Mouse (Mus musculus): ENCODE measurements at regions not wholly inside any gene's neighbourhood (a gene's known extent, or its start where the extent isn't known, plus 50 kb on each side); places are given as distances from the start of the nearest gene placed in this dataset.

DNA sequence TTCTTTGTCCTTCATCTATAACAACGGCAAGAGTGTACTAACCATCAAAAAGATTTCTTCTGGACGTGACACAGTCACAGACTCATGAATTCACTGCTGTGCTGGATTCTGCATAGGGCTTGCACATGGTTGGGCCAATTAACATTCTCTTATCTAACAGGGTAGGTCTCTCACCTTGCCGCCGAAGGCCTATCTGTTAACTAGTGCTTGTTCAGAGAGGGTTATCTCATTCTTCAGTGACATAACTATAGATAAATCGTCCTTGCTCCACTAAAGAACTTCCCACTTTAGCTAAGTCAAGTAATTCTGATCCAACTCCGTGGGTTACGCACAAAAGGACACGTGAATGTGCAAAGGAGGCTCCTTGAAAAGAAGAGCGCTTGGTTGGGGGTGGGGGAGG is 899.6 kb downstream of the Basp1 start:
- H3K4me3 ChIP-seq (ENCODE audit: insufficient read depth in 1 of 2, low read depth in 1 of 2, low read length in 2 of 2, poor library complexity in 1 of 2, severe bottlenecking in 1 of 2): no peak overlapping the region
- no peaks in the 10 kb centered on the region for H3K36me3 ChIP-seq (ENCODE audit: control insufficient read depth, insufficient read depth, low read length, poor library complexity, severe bottlenecking)
- in situ Hi-C loops (cut with MboI; ENCODE audit: low sequenced_read_pairs in 2 of 2, unreplicated experiment in 2 of 2): no loop called here
- TF ChIP-seq ZC3H11A (IDR thresholded peaks at IDR 0.05; ENCODE audit: borderline replicate concordance, low read depth, low read length) (no peak), MAFK (IDR thresholded peaks at IDR 0.05; ENCODE audit: insufficient read depth, low read depth, low read length) (no peak), CHD2 (IDR thresholded peaks at IDR 0.05; ENCODE audit: low read depth, low read length) (no peak), HCFC1 (IDR thresholded peaks at IDR 0.05; ENCODE audit: borderline replicate concordance, insufficient read depth, low read length) (no peak), ZNF384 (IDR thresholded peaks at IDR 0.05; ENCODE audit: low read depth, low read length) (no peak)
- DNase-seq (ENCODE audit: low read depth, low spot score): no peak
- no peak overlapping the region for H3K9ac ChIP-seq (ENCODE audit: insufficient read depth, low read depth, low read length, poor library complexity, severe bottlenecking)
- H3K27ac ChIP-seq (ENCODE audit: insufficient read depth, low read depth, low read length, poor library complexity, severe bottlenecking): no peak overlapping the region
- H3K4me1 ChIP-seq (ENCODE audit: control insufficient read depth in 2 of 2, insufficient read depth in 2 of 2, low read length in 2 of 2, poor library complexity in 1 of 2): no peaks in the 10 kb centered on the region
- H3K9me3 ChIP-seq (ENCODE audit: control insufficient read depth, insufficient read depth, low read depth, low read length): no peaks in the 10 kb centered on the region

GRCm38 (mm10) chr15:24501907-24502559 is 911.5 kb downstream of the Basp1 start:
- Histone ChIP-seq H3K36me3 (ENCODE audit: control insufficient read depth, insufficient read depth, low read length, poor library complexity, severe bottlenecking) (no peaks in the 10 kb centered on the region), H3K4me1 (ENCODE audit: control insufficient read depth in 2 of 2, insufficient read depth in 2 of 2, low read length in 2 of 2, poor library complexity in 1 of 2) (no peaks in the 10 kb centered on the region), H3K27ac (ENCODE audit: insufficient read depth, low read depth, low read length, poor library complexity, severe bottlenecking) (no peak overlapping the region), H3K4me3 (ENCODE audit: insufficient read depth in 1 of 2, low read depth in 1 of 2, low read length in 2 of 2, poor library complexity in 1 of 2, severe bottlenecking in 1 of 2) (no peak overlapping the region), H3K9ac (ENCODE audit: insufficient read depth, low read depth, low read length, poor library complexity, severe bottlenecking) (no peak overlapping the region), H3K9me3 (ENCODE audit: control insufficient read depth, insufficient read depth, low read depth, low read length) (no peaks in the 10 kb centered on the region)
- in situ Hi-C loops (cut with MboI; ENCODE audit: low sequenced_read_pairs in 2 of 2, unreplicated experiment in 2 of 2): no loop called here
- DNase-seq (ENCODE audit: low read depth, low spot score): no peak
- TF ChIP-seq HCFC1 (IDR thresholded peaks at IDR 0.05; ENCODE audit: borderline replicate concordance, insufficient read depth, low read length) (no peak), ZNF384 (IDR thresholded peaks at IDR 0.05; ENCODE audit: low read depth, low read length) (no peak), ZC3H11A (IDR thresholded peaks at IDR 0.05; ENCODE audit: borderline replicate concordance, low read depth, low read length) (no peak), CHD2 (IDR thresholded peaks at IDR 0.05; ENCODE audit: low read depth, low read length) (no peak), MAFK (IDR thresholded peaks at IDR 0.05; ENCODE audit: insufficient read depth, low read depth, low read length) (no peak)

- TF ChIP-seq HCFC1 (IDR thresholded peaks at IDR 0.05; ENCODE audit: borderline replicate concordance, insufficient read depth, low read length): no peak
- no peak for TF ChIP-seq MAFK (IDR thresholded peaks at IDR 0.05; ENCODE audit: insufficient read depth, low read depth, low read length)
- TF ChIP-seq CHD2 (IDR thresholded peaks at IDR 0.05; ENCODE audit: low read depth, low read length): no peak
- TF ChIP-seq ZNF384 (IDR thresholded peaks at IDR 0.05; ENCODE audit: low read depth, low read length): no peak
- no peak for TF ChIP-seq ZC3H11A (IDR thresholded peaks at IDR 0.05; ENCODE audit: borderline replicate concordance, low read depth, low read length)
- no peak for DNase-seq (ENCODE audit: low read depth, low spot score)
- in situ Hi-C loops (cut with MboI; ENCODE audit: low sequenced_read_pairs in 2 of 2, unreplicated experiment in 2 of 2): no loop called here
- no peaks in the 10 kb centered on the region for H3K9me3 ChIP-seq (ENCODE audit: control insufficient read depth, insufficient read depth, low read depth, low read length)
- no peaks in the 10 kb centered on the region for H3K36me3 ChIP-seq (ENCODE audit: control insufficient read depth, insufficient read depth, low read length, poor library complexity, severe bottlenecking)
- H3K27ac ChIP-seq (ENCODE audit: insufficient read depth, low read depth, low read length, poor library complexity, severe bottlenecking): no peak overlapping the region
- H3K9ac ChIP-seq (ENCODE audit: insufficient read depth, low read depth, low read length, poor library complexity, severe bottlenecking): no peak overlapping the region
- H3K4me3 ChIP-seq (ENCODE audit: insufficient read depth in 1 of 2, low read depth in 1 of 2, low read length in 2 of 2, poor library complexity in 1 of 2, severe bottlenecking in 1 of 2): no peak overlapping the region
- no peaks in the 10 kb centered on the region for H3K4me1 ChIP-seq (ENCODE audit: control insufficient read depth in 2 of 2, insufficient read depth in 2 of 2, low read length in 2 of 2, poor library complexity in 1 of 2)
Measured at GRCm38 (mm10) chr15:24486235-24486634, 927.3 kb downstream of the Basp1 start.

GRCm38 (mm10) chr15:24468239-24468638 is 945.3 kb downstream of the Basp1 start:
- no peaks in the 10 kb centered on the region for H3K9me3 ChIP-seq (ENCODE audit: control insufficient read depth, insufficient read depth, low read depth, low read length)
- TF ChIP-seq HCFC1 (IDR thresholded peaks at IDR 0.05; ENCODE audit: borderline replicate concordance, insufficient read depth, low read length) (no peak), CHD2 (IDR thresholded peaks at IDR 0.05; ENCODE audit: low read depth, low read length) (no peak), ZC3H11A (IDR thresholded peaks at IDR 0.05; ENCODE audit: borderline replicate concordance, low read depth, low read length) (no peak), ZNF384 (IDR thresholded peaks at IDR 0.05; ENCODE audit: low read depth, low read length) (no peak), MAFK (IDR thresholded peaks at IDR 0.05; ENCODE audit: insufficient read depth, low read depth, low read length) (no peak)
- no peak for DNase-seq (ENCODE audit: low read depth, low spot score)
- no peaks in the 10 kb centered on the region for H3K4me1 ChIP-seq (ENCODE audit: control insufficient read depth in 2 of 2, insufficient read depth in 2 of 2, low read length in 2 of 2, poor library complexity in 1 of 2)
- in situ Hi-C loops (cut with MboI; ENCODE audit: low sequenced_read_pairs in 2 of 2, unreplicated experiment in 2 of 2): no loop called here
- no peak overlapping the region for H3K4me3 ChIP-seq (ENCODE audit: insufficient read depth in 1 of 2, low read depth in 1 of 2, low read length in 2 of 2, poor library complexity in 1 of 2, severe bottlenecking in 1 of 2)
- H3K36me3 ChIP-seq (ENCODE audit: control insufficient read depth, insufficient read depth, low read length, poor library complexity, severe bottlenecking): no peaks in the 10 kb centered on the region
- no peak overlapping the region for H3K9ac ChIP-seq (ENCODE audit: insufficient read depth, low read depth, low read length, poor library complexity, severe bottlenecking)
- H3K27ac ChIP-seq (ENCODE audit: insufficient read depth, low read depth, low read length, poor library complexity, severe bottlenecking): no peak overlapping the region
